Mouse (Mus musculus) left cerebral cortex, postnatal 25 days (tissue): ENCODE measurements around the gene Olfr432. TPM values are rescaled to one million over a fixed set of nuclear protein-coding genes. Genes with fewer than 3 reads are reported as not detected.

Experiments
- DNase-seq, 2 experiments: peaks; one replicate each; pipeline ENCODE4 v3.0.0; 2022; ENCODE audit warnings: low spot score in 2 of 2, mixed read lengths in 1 of 2
- intact Hi-C: fragments of 180-260 bp; cut with DNase I; formaldehyde crosslinking; loops from one replicate; pipeline ENCODE4 v1.15.1; 2025
- total RNA-seq, 2 experiments: library from RNA; stranded (reverse); gene quantifications; 2 replicates each; pipeline ENCODE4 v1.2.3; 2021

Olfr432 gene
- total RNA-seq, 2 experiments from 2014 or later = not detected

DNA sequence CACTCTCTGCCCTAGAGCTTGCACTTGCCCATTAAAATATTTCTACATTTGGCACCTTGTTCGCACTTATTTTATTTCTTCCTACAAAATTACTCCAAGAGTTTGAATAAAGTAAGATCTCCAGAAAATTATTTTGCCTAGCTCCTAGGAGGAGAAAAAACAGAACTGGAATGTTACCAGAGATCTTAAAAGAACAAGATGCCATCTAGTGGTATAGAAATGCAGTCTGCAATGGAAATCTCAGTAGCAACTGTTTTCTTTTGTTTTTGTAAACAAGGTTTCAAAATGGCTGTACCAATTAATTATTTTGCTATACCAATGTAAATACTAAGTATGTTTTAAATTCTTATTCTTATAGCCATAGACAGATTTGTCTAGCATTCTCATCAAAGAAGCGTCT, 54.7 kb downstream of the Olfr432 start:
- DNase-seq = no peak

More for the DNA sequence above, 54.7 kb downstream of the Olfr432 start:
- intact Hi-C loops = loop anchor here (2.0 kb wide), 1 partner anchor 647 kb away; no protein-coding TSS in a partner anchor

Other genes with a start within 250 kb of the Olfr432 start
- gene Ifi211, start 136.2 kb upstream of the Olfr432 start, total RNA-seq = not detected
- gene Mndal, start 106.7 kb upstream of the Olfr432 start, total RNA-seq = 1 to 10 TPM in 1 of 2 experiments, under 1 TPM in 1; 0.78 to 1.5 TPM
- under 1 TPM; 0.55 to 0.69 TPM for gene Ifi203, start 106.5 kb upstream of the Olfr432 start, total RNA-seq
- not detected for gene Ifi202b, start 66.5 kb upstream of the Olfr432 start, total RNA-seq
- gene Ifi205, start 17.4 kb upstream of the Olfr432 start, total RNA-seq = not detected
- not detected for gene Olfr433, start 8.5 kb upstream of the Olfr432 start, total RNA-seq
- gene Olfr430, start 17.4 kb downstream of the Olfr432 start, total RNA-seq = not detected
- gene Olfr429, start 35.1 kb downstream of the Olfr432 start, total RNA-seq = not detected
- gene Olfr427, start 47.7 kb downstream of the Olfr432 start, total RNA-seq = not detected
- gene Olfr231, start 72.0 kb downstream of the Olfr432 start, total RNA-seq = not detected
- not detected for gene Olfr424, start 82.3 kb downstream of the Olfr432 start, total RNA-seq
- not detected for gene Olfr420, start 106.4 kb downstream of the Olfr432 start, total RNA-seq
- under 1 TPM; 0.09 to 0.14 TPM for gene Spta1, start 123.6 kb downstream of the Olfr432 start, total RNA-seq
- not detected for gene Olfr419, start 202.9 kb downstream of the Olfr432 start, total RNA-seq